Mouse (Mus musculus) right cerebral cortex, adult 18-20 months (tissue): ENCODE results near the gene Gm8113.
"Not testable (repeated sequence)": the region's sequence is repeated elsewhere in the genome, so short reads cannot be mapped to it uniquely, and the experiment has no call there.

Experiments used
- DNase-seq: peaks from one replicate; pipeline ENCODE4 v3.0.0; 2022; ENCODE audit warnings: mixed read lengths

Gene Gm8113

GRCm38 (mm10) chr14:43924688-43925403, at the start of gene Gm8113:
Gene Gm8113 (plus strand): TSS chr14:43925390.
- peak; percentile 37 for DNase-seq

GRCm38 (mm10) chr14:43875417-43875816, 49.8 kb upstream of the Gm8113 start, which contains the start of gene Ear1:
Gene Ear1 (minus strand): TSS chr14:43875517.
- DNase-seq = not testable (repeated sequence)

GRCm38 (mm10) chr14:43877789-43878188, 47.4 kb upstream of the Gm8113 start:
- not testable (repeated sequence) for DNase-seq

GRCm38 (mm10) chr14:43879966-43880545, 45.1 kb upstream of the Gm8113 start:
- not testable (repeated sequence) for DNase-seq

GRCm38 (mm10) chr14:43886235-43886634, 39.0 kb upstream of the Gm8113 start:
- not testable (repeated sequence) for DNase-seq

GRCm38 (mm10) chr14:43891288-43891687, 33.9 kb upstream of the Gm8113 start:
- not testable (repeated sequence) for DNase-seq

- DNase-seq = not testable (repeated sequence)
These were observed 29.8 kb upstream of the Gm8113 start for GRCm38 (mm10) chr14:43895357-43895756.

- DNase-seq = not testable (repeated sequence)
These were observed 26.6 kb upstream of the Gm8113 start for GRCm38 (mm10) chr14:43898577-43898976.

GRCm38 (mm10) chr14:43918214-43918613, 7.0 kb upstream of the Gm8113 start:
- DNase-seq = not testable (repeated sequence)

GRCm38 (mm10) chr14:43923459-43923858, 1.7 kb upstream of the Gm8113 start, which contains the start of gene Ear10:
Gene Ear10 (minus strand): TSS chr14:43923559.
- DNase-seq = not testable (repeated sequence)

GRCm38 (mm10) chr14:43925404-43925950, 287 bp downstream of the Gm8113 start:
- not testable (repeated sequence) for DNase-seq

- DNase-seq = peak; percentile 14
These were observed 7.8 kb downstream of the Gm8113 start for GRCm38 (mm10) chr14:43932991-43933390.

GRCm38 (mm10) chr14:43933399-43933798, 8.2 kb downstream of the Gm8113 start:
- DNase-seq = not testable (repeated sequence)

GRCm38 (mm10) chr14:43953382-43953781, 28.2 kb downstream of the Gm8113 start:
- not testable (repeated sequence) for DNase-seq

GRCm38 (mm10) chr14:43955074-43955473, 29.9 kb downstream of the Gm8113 start:
- DNase-seq = not testable (repeated sequence)

GRCm38 (mm10) chr14:43956769-43957168, 31.6 kb downstream of the Gm8113 start, which contains the start of gene Ang5:
Gene Ang5 (plus strand): TSS chr14:43957069.
- DNase-seq = not testable (repeated sequence)
